Mouse (Mus musculus): Measurements from ENCODE around the gene Samd4b. TPM values are rescaled to one million over a fixed set of nuclear protein-coding genes. Genes with fewer than 3 reads are reported as not detected.

Gene Samd4b
- polyA plus RNA-seq, 1 experiment: 11.4 TPM

- H3K9me3 ChIP-seq (ENCODE audit: control insufficient read depth, low read length): no peaks in the 10 kb centered on the region
- no peaks in the 10 kb centered on the region for H3K27me3 ChIP-seq (ENCODE audit: control insufficient read depth)
- no peak for TF ChIP-seq TAL1 (IDR thresholded peaks at IDR 0.05; ENCODE audit: low read length)
- no peak for TF ChIP-seq GATA1 (IDR thresholded peaks at IDR 0.05; ENCODE audit: low read length)
- peak within 1 kb of the TSS; percentile 97 for H3K4me3 ChIP-seq (replicated peaks)
- peaks cover 38% of the 10 kb centered on the region for H3K36me3 ChIP-seq (ENCODE audit: control insufficient read depth)
- H3K4me1 ChIP-seq (ENCODE audit: control insufficient read depth): peaks cover 45% of the 10 kb centered on the region
These were observed 247.6 kb downstream of the Samd4b start, which contains the start of gene Rps16 for GRCm38 (mm10) chr7:28350155-28350883. Gene Rps16, plus strand, starts transcription at chr7:28350652.

Other genes with a start within 250 kb of the Samd4b start
- gene Rps16, start 247.5 kb downstream of the Samd4b start, polyA plus RNA-seq (2012): 212 and 288 TPM in 2 replicates
- 0.45 and 0.53 TPM in 2 replicates for gene Plekhg2, start 225.5 kb downstream of the Samd4b start, polyA plus RNA-seq (2012)
- 2.3 and 2.8 TPM in 2 replicates for gene Zfp36, start 217.9 kb downstream of the Samd4b start, polyA plus RNA-seq (2012)
- 2.2 and 2.5 TPM in 2 replicates for gene Med29, start 205.4 kb downstream of the Samd4b start, polyA plus RNA-seq (2012)
- gene Paf1, start 205.2 kb downstream of the Samd4b start, polyA plus RNA-seq (2012): 5.1 and 6.7 TPM in 2 replicates
- 0.03 and 0.12 TPM in 2 replicates for gene Gmfg, start 160.7 kb downstream of the Samd4b start, polyA plus RNA-seq (2012)
- gene Lrfn1, start 146.2 kb downstream of the Samd4b start, polyA plus RNA-seq (2012): 0.02 TPM in 2 replicates
- not detected in 2 replicates for gene Ifnl2, start 87.7 kb downstream of the Samd4b start, polyA plus RNA-seq (2012)
- gene Ifnl3, start 75.3 kb downstream of the Samd4b start, polyA plus RNA-seq (2012): not detected in 2 replicates
- gene Sycn, start 57.3 kb downstream of the Samd4b start, polyA plus RNA-seq (2012): not detected in 2 replicates
- 0.05 and 0.09 TPM in 2 replicates for gene Nccrp1, start 50.9 kb downstream of the Samd4b start, polyA plus RNA-seq (2012)
- 16.1 and 20.0 TPM in 2 replicates for gene Pak4, start within 50 bp of the Samd4b start, polyA plus RNA-seq (2012)
- gene Acp7, start 33.2 kb upstream of the Samd4b start, polyA plus RNA-seq (2012): not detected in 2 replicates
- gene Fbxo27, start 94.7 kb upstream of the Samd4b start, polyA plus RNA-seq (2012): not detected in 2 replicates
- 0.03 TPM in 1 of 2 replicates, not detected in the other for gene Fbxo17, start 118.7 kb upstream of the Samd4b start, polyA plus RNA-seq (2012)
- gene Mrps12, start 143.7 kb upstream of the Samd4b start, polyA plus RNA-seq (2012): 32.0 and 39.4 TPM in 2 replicates
- gene Sars2, start 143.8 kb upstream of the Samd4b start, polyA plus RNA-seq (2012): 2.7 and 4.0 TPM in 2 replicates
- gene Ccer2, start 158.0 kb upstream of the Samd4b start, polyA plus RNA-seq (2012): not detected in 2 replicates
- 17.4 and 17.6 TPM in 2 replicates for gene Sirt2, start 168.6 kb upstream of the Samd4b start, polyA plus RNA-seq (2012)
- gene Nfkbib, start 169.4 kb upstream of the Samd4b start, polyA plus RNA-seq (2012): 20.1 and 21.4 TPM in 2 replicates
- 0.49 and 0.65 TPM in 2 replicates for gene Rinl, start 190.8 kb upstream of the Samd4b start, polyA plus RNA-seq (2012)
- 24.2 and 25.1 TPM in 2 replicates for gene Hnrnpl, start 210.4 kb upstream of the Samd4b start, polyA plus RNA-seq (2012)
- gene Ech1, start 227.1 kb upstream of the Samd4b start, polyA plus RNA-seq (2012): 0.67 and 2.1 TPM in 2 replicates
- gene Lgals4, start 235.7 kb upstream of the Samd4b start, polyA plus RNA-seq (2012): 0.04 and 0.17 TPM in 2 replicates